Mouse (Mus musculus) cortical plate, adult 2 months (tissue): Measurements from ENCODE around the gene Olfr1423.
"Not testable (repeated sequence)": the region's sequence is repeated elsewhere in the genome, so short reads cannot be mapped to it uniquely, and the experiment has no call there.

Experiments
- CTCF ChIP-seq: fragments of 200-500 bp; IDR thresholded peaks from 2 replicates; pipeline ENCODE4 v1.5.1; 2011; ENCODE audit warnings: mild to moderate bottlenecking, control low read depth, low read length; ENCODE audit not compliant: insufficient read depth; ENCODE audit errors: extremely low read depth
- POLR2A ChIP-seq: fragments of 200-500 bp; IDR thresholded peaks from 2 replicates; pipeline ENCODE4 v1.6.1; 2011; ENCODE audit warnings: mild to moderate bottlenecking, low read length, control low read depth; ENCODE audit not compliant: insufficient read depth; ENCODE audit errors: extremely low read depth

- TF ChIP-seq POLR2A, CTCF: not testable (repeated sequence)
Measured at GRCm38 (mm10) chr19:12062582-12062981, 21.5 kb upstream of the Olfr1423 start, which contains the start of gene Olfr1424.
